Mouse (Mus musculus): ENCODE results near the gene Dbx2.

GRCm38 (mm10) chr15:95675176-95675575, 19.4 kb upstream of the Dbx2 start:
- TF ChIP-seq CTCF (IDR thresholded peaks at IDR 0.05; ENCODE audit: low read depth, low read length) (no peak), POLR2A (IDR thresholded peaks at IDR 0.05; ENCODE audit: extremely low read depth, insufficient read depth, low read length) (no peak)

Measured in liver, adult 2 months (tissue).